In genomic region chr6:124746296-124746605, GRCm38 (mm10) we compare ENCODE assay signal across 8 mouse cellular contexts. TPM values are rescaled to one million over a fixed set of nuclear protein-coding genes. Genes with fewer than 3 reads are reported as not detected.
DNase-seq lines count a peak whose midpoint lies in the region; ATAC-seq lines count a peak whose summit lies in the region.

No protein-coding gene starts in this region.

- peak overlapping the region; percentile 46 for H3K4me3 ChIP-seq in embryonic facial prominence, embryonic 11.5 days (ENCODE audit: low read depth, low read length)
- peak overlapping the region; percentile 40 for H3K4me3 ChIP-seq in hindbrain, embryonic 14.5 days (replicated peaks; ENCODE audit: low read length)
- H3K4me3 ChIP-seq in midbrain, embryonic 14.5 days (replicated peaks; ENCODE audit: low read depth, low read length) = peak overlapping the region; percentile 41

- H3K4me1 ChIP-seq in embryonic facial prominence, embryonic 11.5 days (ENCODE audit: control insufficient read depth, insufficient read depth, low read length) = peaks cover 5% of the 10 kb centered on the region; the same call in 1 of the 2 replicates
- peaks cover 18% of the 10 kb centered on the region for H3K4me1 ChIP-seq in hindbrain, embryonic 14.5 days (replicated peaks; ENCODE audit: control insufficient read depth, insufficient read depth, low read length)
- H3K4me1 ChIP-seq in midbrain, embryonic 14.5 days (ENCODE audit: control insufficient read depth, insufficient read depth, low read length) = peaks cover 19% of the 10 kb centered on the region

- peak overlapping the region; percentile 78 for H3K27ac ChIP-seq in embryonic facial prominence, embryonic 11.5 days (replicated peaks; ENCODE audit: low read depth, low read length)
- H3K27ac ChIP-seq in hindbrain, embryonic 14.5 days = peak overlapping the region; percentile 90
- peak overlapping the region; percentile 91 for H3K27ac ChIP-seq in midbrain, embryonic 14.5 days (replicated peaks; ENCODE audit: low read depth, low read length)

- H3K9me3 ChIP-seq in embryonic facial prominence, embryonic 11.5 days (replicated peaks; ENCODE audit: control insufficient read depth, low read length) = no peaks in the 10 kb centered on the region
- no peaks in the 10 kb centered on the region for H3K9me3 ChIP-seq in hindbrain, embryonic 14.5 days (ENCODE audit: control insufficient read depth, low read length)
- no peaks in the 10 kb centered on the region for H3K9me3 ChIP-seq in midbrain, embryonic 14.5 days (ENCODE audit: control insufficient read depth, low read length)

- no peaks in the 10 kb centered on the region for H3K27me3 ChIP-seq in embryonic facial prominence, embryonic 11.5 days (ENCODE audit: control insufficient read depth, insufficient read depth, low read length)
- H3K27me3 ChIP-seq in hindbrain, embryonic 14.5 days (ENCODE audit: control insufficient read depth, insufficient read depth, low read length) = no peaks in the 10 kb centered on the region
- no peaks in the 10 kb centered on the region for H3K27me3 ChIP-seq in midbrain, embryonic 14.5 days (ENCODE audit: control insufficient read depth, insufficient read depth, low read length)

- H3K36me3 ChIP-seq in embryonic facial prominence, embryonic 11.5 days (replicated peaks; ENCODE audit: control insufficient read depth, insufficient read depth, low read depth, low read length) = peaks cover 7% of the 10 kb centered on the region
- H3K36me3 ChIP-seq in hindbrain, embryonic 14.5 days (replicated peaks; ENCODE audit: control insufficient read depth, insufficient read depth) = peaks cover 71% of the 10 kb centered on the region
- H3K36me3 ChIP-seq in midbrain, embryonic 14.5 days (ENCODE audit: control insufficient read depth, insufficient read depth, low read length) = peaks cover 66% of the 10 kb centered on the region

- DNase-seq in layer of hippocampus, adult 11-12 months (ENCODE audit: low spot score) = peak; percentile 46
- no peak for DNase-seq in layer of hippocampus, adult 9-11 months
- no peak for DNase-seq in embryonic facial prominence, embryonic 11.5 days (ENCODE audit: low spot score)
- DNase-seq in hindbrain, embryonic 14.5 days (ENCODE audit: low spot score) = no peak
- no peak for DNase-seq in midbrain, embryonic 14.5 days
- no peak for DNase-seq in adipocyte (ENCODE audit: low spot score)
- DNase-seq in thymus, postnatal 4 days = no peak

- H3K9ac ChIP-seq in embryonic facial prominence, embryonic 11.5 days (replicated peaks; ENCODE audit: low read length) = peak overlapping the region; percentile 78
- peak overlapping the region; percentile 80 for H3K9ac ChIP-seq in hindbrain, embryonic 14.5 days
- H3K9ac ChIP-seq in midbrain, embryonic 14.5 days (replicated peaks; ENCODE audit: low read length) = peak overlapping the region; percentile 76

- WGBS in embryonic facial prominence, embryonic 11.5 days = 17% methylated on average over 8 of the region's 8 CpGs
- WGBS in hindbrain, embryonic 14.5 days = 11% methylated on average over 8 of the region's 8 CpGs
- 10% methylated on average over 8 of the region's 8 CpGs for WGBS in midbrain, embryonic 14.5 days

- no peak; the same call in 1 of the 2 replicates for ATAC-seq in embryonic facial prominence, embryonic 11.5 days (replicated peaks; ENCODE audit: insufficient number of reproducible peaks, low FRiP score, low TSS enrichment, low read depth)
- ATAC-seq in hindbrain, embryonic 14.5 days (ENCODE audit: low FRiP score) = no peak
- peak; percentile 5; the same call in 1 of the 2 replicates for ATAC-seq in midbrain, embryonic 14.5 days (ENCODE audit: low FRiP score, low TSS enrichment)
- no peak for ATAC-seq in cerebellum, adult (ENCODE audit: insufficient number of reproducible peaks, low FRiP score, low TSS enrichment)

- H3K4me2 ChIP-seq in embryonic facial prominence, embryonic 11.5 days (ENCODE audit: low read depth, low read length) = peak overlapping the region; percentile 98
- peak overlapping the region; percentile 94 for H3K4me2 ChIP-seq in hindbrain, embryonic 14.5 days (replicated peaks)
- peak overlapping the region; percentile 93 for H3K4me2 ChIP-seq in midbrain, embryonic 14.5 days (ENCODE audit: low read length)

RNA-seq across cellular contexts. Expression of gene Grcc10, which starts 5.1 kb away (rescaled TPM):
- 518 and 553 TPM in 2 replicates for polyA plus RNA-seq in embryonic facial prominence, embryonic 11.5 days (2014; fragmentation: Nextera tagmentation; extraction: Ambion mirVana)
- 616 and 701 TPM in 2 replicates for polyA plus RNA-seq in hindbrain, embryonic 14.5 days (2014; fragmentation: Nextera tagmentation; extraction: Ambion mirVana)
- polyA plus RNA-seq in midbrain, embryonic 14.5 days (2014; fragmentation: Nextera tagmentation; extraction: Ambion mirVana) = 689 and 844 TPM in 2 replicates

RNA-seq across cellular contexts. Expression of gene Ptpn6, which starts 7.7 kb away (rescaled TPM):
- polyA plus RNA-seq in embryonic facial prominence, embryonic 11.5 days (2014; fragmentation: Nextera tagmentation; extraction: Ambion mirVana) = 6.0 and 11.2 TPM in 2 replicates
- polyA plus RNA-seq in hindbrain, embryonic 14.5 days (2014; fragmentation: Nextera tagmentation; extraction: Ambion mirVana) = 3.5 and 4.3 TPM in 2 replicates
- polyA plus RNA-seq in midbrain, embryonic 14.5 days (2014; fragmentation: Nextera tagmentation; extraction: Ambion mirVana) = 2.1 and 5.6 TPM in 2 replicates

RNA-seq across cellular contexts. Expression of gene Gm45234, which starts 9.6 kb away (rescaled TPM):
- polyA plus RNA-seq in embryonic facial prominence, embryonic 11.5 days (2014; fragmentation: Nextera tagmentation; extraction: Ambion mirVana) = not detected in 2 replicates
- not detected in 2 replicates for polyA plus RNA-seq in hindbrain, embryonic 14.5 days (2014; fragmentation: Nextera tagmentation; extraction: Ambion mirVana)
- polyA plus RNA-seq in midbrain, embryonic 14.5 days (2014; fragmentation: Nextera tagmentation; extraction: Ambion mirVana) = not detected in 2 replicates

RNA-seq across cellular contexts. Expression of gene Atn1, which starts 10.1 kb away (rescaled TPM):
- polyA plus RNA-seq in embryonic facial prominence, embryonic 11.5 days (2014; fragmentation: Nextera tagmentation; extraction: Ambion mirVana) = 9.0 and 9.6 TPM in 2 replicates
- 25.9 and 26.0 TPM in 2 replicates for polyA plus RNA-seq in hindbrain, embryonic 14.5 days (2014; fragmentation: Nextera tagmentation; extraction: Ambion mirVana)
- polyA plus RNA-seq in midbrain, embryonic 14.5 days (2014; fragmentation: Nextera tagmentation; extraction: Ambion mirVana) = 24.4 and 32.3 TPM in 2 replicates

RNA-seq across cellular contexts. Expression of gene Eno2, which starts 23.2 kb away (rescaled TPM):
- 4.3 and 4.5 TPM in 2 replicates for polyA plus RNA-seq in embryonic facial prominence, embryonic 11.5 days (2014; fragmentation: Nextera tagmentation; extraction: Ambion mirVana)
- polyA plus RNA-seq in hindbrain, embryonic 14.5 days (2014; fragmentation: Nextera tagmentation; extraction: Ambion mirVana) = 142 and 174 TPM in 2 replicates
- 64.3 and 83.3 TPM in 2 replicates for polyA plus RNA-seq in midbrain, embryonic 14.5 days (2014; fragmentation: Nextera tagmentation; extraction: Ambion mirVana)
